Mouse (Mus musculus): ENCODE measurements around the gene Gmfb.

GRCm38 (mm10) chr14:46848063-46848590 lies 26.1 kb upstream of the Gmfb start:
- no peak for TF ChIP-seq EP300 (IDR thresholded peaks at IDR 0.05; ENCODE audit: low read length)
- TF ChIP-seq ELF1 (IDR thresholded peaks at IDR 0.05; ENCODE audit: low read depth, low read length): no peak
- no peak for TF ChIP-seq NRF1 (IDR thresholded peaks at IDR 0.05; ENCODE audit: low read depth, low read length)
- no peak for TF ChIP-seq NELFE (IDR thresholded peaks at IDR 0.05; ENCODE audit: low read depth, low read length)
- TF ChIP-seq CTCF (conservative IDR thresholded peaks at IDR 0.05 in 1 of 2, IDR thresholded peaks at IDR 0.05 in 1 of 2; ENCODE audit: low read depth in 2 of 2, low read length in 2 of 2): no peak
- TF ChIP-seq JUN (IDR thresholded peaks at IDR 0.05; ENCODE audit: insufficient read depth, low read depth, low read length): no peak
- no peak for TF ChIP-seq USF2 (conservative IDR thresholded peaks at IDR 0.05; ENCODE audit: low read depth, low read length)
- TF ChIP-seq POLR2A (IDR thresholded peaks at IDR 0.05; ENCODE audit: low read depth, low read length): no peak
- TF ChIP-seq MXI1 (IDR thresholded peaks at IDR 0.05; ENCODE audit: low read depth, low read length): no peak

Data from CH12.LX (cell line).